Mouse (Mus musculus): ENCODE measurements at regions not wholly inside any gene's neighbourhood (a gene's known extent, or its start where the extent isn't known, plus 50 kb on each side); places are given as distances from the start of the nearest gene placed in this dataset.
"Not testable (repeated sequence)": the region's sequence is repeated elsewhere in the genome, so short reads cannot be mapped to it uniquely, and the experiment has no call there.

GRCm38 (mm10) chr2:168424277-168425099, 143.0 kb upstream of the Kcng1 start:
- DNase-seq = no peak

GRCm38 (mm10) chr2:168423551-168423950, 142.0 kb upstream of the Kcng1 start:
- no peak for DNase-seq

- DNase-seq = no peak
These were observed 133.6 kb upstream of the Kcng1 start for GRCm38 (mm10) chr2:168415140-168415539.

DNA sequence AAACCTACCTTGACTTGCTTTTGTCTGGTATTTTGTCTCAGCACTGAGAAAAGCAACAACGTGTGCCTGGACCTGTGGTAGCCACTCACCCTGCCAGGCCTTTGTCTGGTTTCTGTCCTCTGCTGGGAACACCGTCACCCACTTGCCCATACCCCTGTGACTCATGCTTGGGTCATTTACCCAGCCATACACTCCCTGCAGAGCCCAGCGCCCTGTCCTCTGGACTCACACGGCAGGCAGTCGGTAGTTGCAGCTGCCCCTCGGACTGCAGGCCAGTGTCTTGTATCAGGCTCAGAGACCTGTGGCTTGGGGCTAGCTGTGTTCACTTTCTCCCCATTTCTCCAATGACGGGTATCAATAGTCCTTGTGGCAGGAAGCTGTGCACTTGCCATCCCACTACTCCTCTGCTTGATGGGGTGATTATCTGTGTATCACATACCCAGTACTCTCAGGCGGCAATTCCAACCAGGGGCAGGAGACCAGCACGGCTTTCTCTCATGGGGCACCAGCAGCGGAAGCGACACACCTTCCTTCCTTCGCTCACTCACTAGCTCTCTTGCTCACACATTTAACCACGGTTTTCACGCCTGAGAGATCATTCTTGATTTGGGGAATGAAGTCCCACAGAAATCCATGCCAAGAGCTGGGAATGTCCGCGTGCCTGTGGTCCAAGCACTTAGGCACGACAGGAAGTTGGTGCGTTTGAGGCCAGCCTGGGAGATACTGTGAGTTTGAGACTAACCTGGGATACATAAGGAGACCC, 132.8 kb upstream of the Kcng1 start:
- DNase-seq = peak in 1 of 2 experiments; percentile 13

GRCm38 (mm10) chr2:168412853-168413252, 131.3 kb upstream of the Kcng1 start:
- no peak for DNase-seq

DNA sequence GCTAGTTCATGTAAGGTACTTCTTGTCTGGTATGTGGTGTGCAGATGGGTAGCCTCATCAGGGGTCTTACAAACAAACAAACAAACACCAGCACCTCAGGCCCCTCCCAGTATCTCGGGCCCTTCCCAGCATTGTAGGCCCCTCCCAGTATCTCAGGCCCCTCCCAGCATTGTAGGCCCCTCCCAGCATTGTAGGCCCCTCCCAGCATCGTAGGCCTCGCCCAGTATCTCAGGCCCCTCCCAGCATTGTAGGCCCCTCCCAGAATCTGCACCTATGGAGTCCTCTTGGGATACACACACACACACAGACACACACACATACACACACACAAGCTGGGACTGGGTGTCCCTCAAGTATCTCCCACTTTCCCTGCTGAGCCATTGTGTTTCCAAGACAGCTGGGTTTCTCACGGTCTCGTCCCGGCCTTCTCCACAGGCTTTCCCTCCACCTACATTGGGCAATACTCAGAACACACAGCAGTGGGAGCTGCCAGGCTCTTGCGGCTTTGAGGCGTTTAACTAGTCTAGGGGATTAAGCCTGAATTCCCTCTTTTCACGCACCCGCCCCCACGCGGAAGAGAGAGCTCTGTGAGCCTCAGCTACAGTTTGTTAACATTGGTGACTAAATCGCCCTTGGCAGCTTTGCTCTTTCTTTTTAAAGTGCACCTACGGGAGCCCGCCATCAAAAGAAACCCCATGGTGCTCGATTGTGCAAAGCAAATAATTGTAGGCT, 121.4 kb upstream of the Kcng1 start:
- no peak for DNase-seq

- DNase-seq = no peak
These were observed 117.7 kb upstream of the Kcng1 start for GRCm38 (mm10) chr2:168399088-168399709.

DNA sequence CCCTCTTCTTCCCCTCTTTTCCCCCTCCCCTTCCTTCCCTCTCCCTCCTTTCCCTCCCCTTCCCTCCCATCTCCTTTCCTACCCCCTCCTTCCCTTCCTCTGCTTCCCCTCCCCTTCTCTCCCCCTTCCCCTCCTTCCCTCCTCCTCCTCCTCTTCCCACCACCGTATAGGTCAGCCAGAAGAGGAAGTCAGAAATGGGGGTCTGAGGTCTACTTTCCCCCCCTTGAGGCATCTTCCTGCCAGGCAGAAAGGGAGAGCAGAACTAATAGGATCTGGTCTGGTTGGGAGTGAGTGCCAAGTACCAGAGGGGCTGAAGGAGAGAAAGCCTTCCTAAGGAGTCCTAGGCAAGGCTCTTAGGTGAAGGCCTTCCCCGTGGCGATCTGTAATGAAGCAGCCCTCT, 114.8 kb upstream of the Kcng1 start:
- DNase-seq = no peak

DNA sequence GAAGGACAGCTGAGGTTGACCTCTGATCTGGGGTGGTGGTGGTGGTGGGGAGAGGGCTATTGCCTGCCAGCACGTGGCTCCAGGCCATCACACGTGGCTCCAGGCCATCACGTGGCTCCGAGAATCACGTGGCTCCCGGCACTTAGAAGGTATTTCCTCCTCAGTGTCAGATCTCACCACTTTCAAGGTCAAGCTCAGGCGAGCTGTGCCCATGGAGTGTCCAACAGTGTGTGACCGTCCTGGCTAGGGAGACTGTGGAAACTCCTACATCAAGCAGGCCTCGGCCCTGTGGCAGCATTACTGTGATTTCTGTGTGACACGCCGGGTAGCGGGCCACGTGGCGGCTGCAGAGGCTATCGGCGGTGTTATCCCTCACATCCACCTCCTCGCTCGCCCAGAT, 111.8 kb upstream of the Kcng1 start:
- DNase-seq = peak; percentile 37 to 43

DNA sequence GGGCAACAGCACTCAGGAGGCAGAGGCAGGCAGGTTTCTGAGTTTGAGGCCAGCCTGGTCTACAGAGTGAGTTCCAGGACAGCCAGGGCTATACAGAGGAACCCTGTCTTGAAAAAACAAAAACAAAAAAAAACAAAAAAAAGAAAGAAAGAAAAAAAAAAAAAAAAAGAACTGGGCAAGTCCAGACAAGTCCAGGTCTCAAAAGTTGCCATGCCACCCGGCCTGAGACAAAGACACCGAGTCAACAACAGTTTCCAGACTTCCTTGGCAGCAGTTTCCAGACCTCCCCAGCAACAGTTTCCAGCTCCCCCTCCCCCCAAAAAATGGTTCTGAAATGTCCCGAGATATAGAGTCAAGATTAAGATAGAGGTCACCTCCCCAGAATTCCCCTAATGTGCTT, 110.6 kb upstream of the Kcng1 start:
- not testable (repeated sequence) for DNase-seq

DNA sequence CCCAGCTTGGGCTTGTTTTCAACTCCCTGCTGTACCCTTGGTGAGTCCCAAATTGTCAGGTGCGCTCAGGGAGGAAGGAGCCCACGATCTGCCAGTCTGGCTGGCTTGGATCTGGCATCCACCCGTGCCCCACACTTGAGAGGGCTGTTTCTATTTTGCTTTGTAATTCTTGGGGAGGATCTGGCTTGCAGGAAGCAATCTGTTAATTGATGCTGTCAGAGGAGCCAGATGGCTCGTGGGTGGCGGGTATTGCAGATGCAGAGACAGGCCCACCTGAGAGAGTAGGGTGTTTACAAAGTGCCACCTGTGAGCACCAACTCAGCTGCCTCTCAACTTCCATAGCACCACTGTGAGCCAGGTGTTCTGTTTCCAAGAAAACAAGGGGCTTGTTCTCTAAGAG, 99.1 kb upstream of the Kcng1 start:
- DNase-seq = no peak

DNA sequence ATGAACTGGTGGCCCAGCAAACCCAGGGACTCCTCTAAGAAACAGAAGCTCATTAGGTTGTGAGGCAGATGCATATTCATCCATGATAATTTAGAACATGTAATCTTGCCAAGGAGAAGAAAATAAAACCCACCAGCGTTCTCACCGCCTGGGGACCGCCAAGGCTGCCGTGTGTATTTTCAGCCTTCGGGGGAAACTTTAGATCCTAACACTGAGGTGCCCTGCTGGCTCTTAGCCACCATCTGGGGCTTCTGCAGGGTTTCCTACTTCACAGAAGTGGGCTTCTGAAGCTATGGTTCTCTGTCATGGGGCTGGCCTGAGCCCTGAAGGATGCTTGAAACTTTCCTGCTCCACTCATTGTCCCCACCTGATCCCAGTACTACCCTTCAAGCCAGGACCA, 90.8 kb upstream of the Kcng1 start:
- DNase-seq = no peak

GRCm38 (mm10) chr2:168371245-168371644, 89.7 kb upstream of the Kcng1 start:
- DNase-seq = no peak

DNA sequence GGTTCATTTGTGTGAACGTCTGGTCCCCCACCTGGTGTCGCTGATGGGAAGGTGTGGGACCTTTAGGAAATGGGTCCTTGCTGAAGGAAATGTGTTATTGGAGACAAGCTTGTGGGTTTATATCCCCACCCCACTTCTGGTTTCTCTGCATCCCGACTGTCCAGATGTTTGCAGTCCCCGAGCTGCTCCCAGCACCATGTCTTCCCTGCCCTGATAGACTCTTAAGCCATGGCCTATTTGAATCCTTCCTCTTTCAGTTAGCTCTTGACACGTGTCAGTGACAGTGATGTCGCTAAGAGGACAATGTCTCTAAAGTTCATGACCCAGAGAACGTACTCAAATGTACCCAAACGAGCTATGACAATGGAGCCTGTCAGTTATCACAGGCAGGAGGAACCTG, 77.7 kb upstream of the Kcng1 start:
- DNase-seq = no peak

DNA sequence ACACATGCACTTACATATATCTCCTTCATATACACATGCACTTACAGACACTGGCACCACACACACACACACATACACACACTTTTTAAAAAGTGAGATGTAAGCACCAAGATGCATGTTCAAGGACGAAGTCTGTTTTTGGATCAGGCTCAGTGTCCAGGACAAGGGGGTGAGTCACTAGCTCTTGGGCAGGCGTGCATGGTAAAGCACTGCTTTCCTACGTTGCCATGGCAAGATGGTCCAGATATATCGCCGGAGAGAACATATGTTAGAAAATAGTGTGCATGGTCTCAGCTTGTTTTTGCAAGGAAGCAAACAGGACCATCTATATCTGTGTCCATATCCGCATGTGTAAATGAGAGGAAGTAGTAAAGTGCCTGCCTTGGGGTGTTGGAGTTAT, 77.0 kb upstream of the Kcng1 start:
- DNase-seq = no peak

DNA sequence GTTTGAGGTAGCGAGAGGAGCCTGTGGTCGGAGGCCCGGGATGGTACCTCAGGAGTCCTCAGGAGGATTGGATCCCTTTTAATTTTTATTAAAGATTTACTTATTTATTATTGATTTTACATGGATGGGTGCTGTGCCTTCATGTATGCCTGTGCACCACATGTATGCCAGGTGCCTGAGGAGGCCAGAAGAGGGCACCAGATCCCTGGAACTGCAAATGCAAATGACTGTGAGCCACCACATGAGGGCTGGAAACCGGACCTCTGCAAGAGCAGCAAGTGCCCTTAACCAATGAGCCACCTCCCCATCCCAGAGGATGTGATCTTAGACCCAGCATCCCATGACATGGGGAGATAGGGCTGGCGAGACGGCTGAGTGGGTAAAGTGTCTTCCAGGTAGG, 76.3 kb upstream of the Kcng1 start:
- DNase-seq = no peak

- no peak for DNase-seq
These were observed 72.9 kb upstream of the Kcng1 start for GRCm38 (mm10) chr2:168354397-168354796.

DNA sequence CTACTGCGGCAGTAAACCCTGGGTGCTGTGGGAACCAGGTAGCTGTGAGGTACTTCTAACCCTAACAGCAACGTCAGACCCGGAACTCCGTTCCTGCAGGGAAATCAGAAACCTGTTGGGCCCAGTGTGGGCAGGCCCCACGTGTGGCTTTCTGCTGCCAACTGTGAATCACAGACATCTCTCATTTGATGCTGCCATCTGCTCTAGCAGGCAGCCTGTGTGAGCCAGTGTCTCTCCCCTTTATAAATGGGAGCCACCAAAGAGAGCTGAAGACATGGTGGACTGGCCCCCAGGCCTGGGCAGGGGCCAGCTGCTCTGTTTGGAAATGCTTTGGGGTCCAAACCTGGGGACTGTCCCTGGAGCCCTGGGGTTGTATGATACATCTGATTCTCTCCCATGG, 71.1 kb upstream of the Kcng1 start:
- no peak for DNase-seq

GRCm38 (mm10) chr2:168352194-168352593, 70.7 kb upstream of the Kcng1 start:
- DNase-seq = no peak

DNA sequence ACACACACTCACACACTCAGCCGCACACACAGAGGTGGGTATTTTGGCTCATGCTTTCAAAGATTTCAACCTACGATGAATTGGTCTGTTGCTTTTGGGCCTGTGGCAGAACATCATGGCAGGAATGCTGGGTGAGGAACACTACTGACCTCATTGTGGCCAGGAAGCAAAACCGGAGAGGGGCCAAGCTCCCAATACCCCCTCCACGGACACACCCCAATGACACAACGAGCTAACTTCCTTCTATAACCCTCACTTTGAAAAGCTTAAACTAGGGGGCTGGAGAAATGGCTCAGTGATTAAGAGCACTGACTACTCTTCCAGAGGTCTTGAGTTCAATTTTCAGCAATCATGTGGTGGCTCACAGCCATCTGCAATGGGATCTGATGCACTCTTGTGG, 63.8 kb upstream of the Kcng1 start:
- no peak for DNase-seq

- DNase-seq = no peak
These were observed 62.2 kb upstream of the Kcng1 start for GRCm38 (mm10) chr2:168343705-168344104.

DNA sequence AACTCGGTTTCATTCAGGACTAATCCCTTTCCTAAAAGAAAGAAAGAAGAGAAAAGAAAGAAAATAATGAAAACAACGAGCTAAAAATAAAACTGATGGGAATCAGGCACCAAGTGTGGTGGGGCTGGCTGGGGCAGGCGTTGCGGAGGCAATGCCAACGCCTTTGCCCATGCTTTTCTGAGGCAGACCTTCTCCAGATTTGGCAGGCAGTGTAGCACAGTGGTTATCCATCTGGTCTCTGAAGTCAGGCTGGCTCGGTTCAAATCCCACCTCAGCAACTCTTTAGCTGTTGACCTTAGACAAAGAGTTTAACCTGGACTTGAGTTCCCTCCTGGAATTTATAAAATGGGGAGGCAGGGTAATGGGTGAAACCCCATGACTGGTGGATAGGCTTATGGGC, 57.3 kb upstream of the Kcng1 start:
- DNase-seq = no peak

DNA sequence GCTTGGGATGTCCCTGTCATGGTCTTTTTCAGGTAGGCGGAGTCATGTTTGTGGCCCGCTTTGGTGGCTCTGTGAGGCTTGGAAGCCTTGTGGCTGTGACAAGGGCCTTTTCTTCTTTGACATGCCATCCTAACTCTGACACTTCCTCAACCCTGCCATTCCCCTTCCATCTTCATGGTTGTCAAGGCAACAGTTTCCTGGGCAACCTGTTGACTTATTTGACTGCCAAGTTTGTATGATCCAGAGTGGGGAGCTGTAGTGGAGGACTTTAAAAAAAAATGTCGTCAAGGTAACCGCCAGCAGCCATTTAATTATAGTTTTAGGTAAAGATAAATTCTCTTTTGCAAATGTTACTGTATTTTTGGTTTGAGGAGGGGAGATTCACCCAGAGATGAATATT, 56.8 kb upstream of the Kcng1 start:
- DNase-seq = no peak
